In genomic region chr2:144399531-144399930, GRCm38 (mm10) we compare ENCODE assay signal across 26 mouse cellular contexts. TPM values are rescaled to one million over a fixed set of nuclear protein-coding genes. Genes with fewer than 3 reads are reported as not detected.
DNase-seq lines count a peak whose midpoint lies in the region; TF ChIP-seq lines count a peak whose summit lies in the region.
"Had no signal": no experiment of that assay in that cellular context is flagged by ENCODE, and none has a peak within 500 bp of the region (broad histone marks: within the 10 kb centered on the region; RNA-seq: fewer than 3 reads in every experiment).

No protein-coding gene starts in this region.

- WGBS in hindbrain, embryonic 10.5 days, result 94% methylated on average over 4 of the region's 4 CpGs

- H3K27me3 ChIP-seq in hindbrain, embryonic 10.5 days (ENCODE audit: insufficient read depth, poor library complexity, severe bottlenecking), result no peaks in the 10 kb centered on the region
- H3K27me3 ChIP-seq: embryonic facial prominence, embryonic 13.5 days; forebrain, embryonic 12.5 days; forebrain, embryonic 15.5 days; hindbrain, embryonic 12.5 days; hindbrain, embryonic 15.5 days had no signal

- no peaks in the 10 kb centered on the region for H3K4me1 ChIP-seq in hindbrain, embryonic 10.5 days (replicated peaks)
- H3K4me1 ChIP-seq: embryonic facial prominence, embryonic 10.5 days; embryonic facial prominence, embryonic 13.5 days; forebrain, embryonic 12.5 days; forebrain, embryonic 15.5 days; hindbrain, embryonic 12.5 days; hindbrain, embryonic 15.5 days had no signal

- no peak for DNase-seq in gastrocnemius, adult 2 months
- DNase-seq in gastrocnemius, adult 8-10 months (ENCODE audit: low spot score in 2 of 2), result no peak
- DNase-seq in ES-CJ7 (ENCODE audit: low read depth, low spot score) (peak; percentile 40), R1 (ENCODE audit: low read depth, low spot score) (peak; percentile 54)
- DNase-seq in cerebellum, adult 8-10 months, result no peak
- no peak for DNase-seq in hindbrain, embryonic 10.5 days (ENCODE audit: low spot score)
- DNase-seq: adrenal gland, adult 2 months; cerebellum, adult 11 months; cerebellum, adult 2 months; cerebellum, postnatal 10 days; cerebellum, postnatal 36 days; embryo, embryonic 11 days; gastrocnemius, postnatal 14 days; heart, adult 11 months; heart, postnatal 14 days; heart, postnatal 4 days; kidney, adult 2 months had no signal

- H3K27ac ChIP-seq in gastrocnemius, adult 2 months, result peak overlapping the region; percentile 86
- H3K27ac ChIP-seq in hindbrain, embryonic 10.5 days, result no peak overlapping the region
- H3K27ac ChIP-seq: embryonic facial prominence, embryonic 10.5 days; embryonic facial prominence, embryonic 13.5 days; forebrain, embryonic 12.5 days; forebrain, embryonic 15.5 days; hindbrain, embryonic 12.5 days; hindbrain, embryonic 15.5 days had no signal

- H3K9me3 ChIP-seq in hindbrain, embryonic 10.5 days, result no peaks in the 10 kb centered on the region
- H3K9me3 ChIP-seq: embryonic facial prominence, embryonic 10.5 days; embryonic facial prominence, embryonic 13.5 days; forebrain, embryonic 12.5 days; forebrain, embryonic 15.5 days; hindbrain, embryonic 12.5 days; hindbrain, embryonic 15.5 days had no signal

- H3K36me3 ChIP-seq in hindbrain, embryonic 10.5 days, result peaks cover 99% of the 10 kb centered on the region

- H3K4me3 ChIP-seq in gastrocnemius, adult 2 months, result no peak overlapping the region
- no peak overlapping the region for H3K4me3 ChIP-seq in hindbrain, embryonic 10.5 days
- H3K4me3 ChIP-seq: embryonic facial prominence, embryonic 10.5 days; embryonic facial prominence, embryonic 13.5 days; erythroblast, embryonic 14.5 days; forebrain, embryonic 12.5 days; forebrain, embryonic 15.5 days; hindbrain, embryonic 12.5 days; hindbrain, embryonic 15.5 days had no signal

- TF ChIP-seq CTCF in gastrocnemius, adult 2 months (IDR thresholded peaks at IDR 0.05), result no peak

- intact Hi-C loops in gastrocnemius, adult 2 months (cut with DNase I), result no loop called here

RNA-seq across cellular contexts. Expression of gene Pet117, which starts 30.7 kb away (rescaled TPM):
- total RNA-seq in gastrocnemius, adult 2 months (2021), result 1 to 10 TPM; 5.2 to 8.4 TPM
- 1 to 10 TPM; 2.1 to 8.4 (median 5.7) TPM for total RNA-seq in gastrocnemius, adult 8-10 months (2022)
- 0.24 TPM in 1 of 2 replicates, not detected in the other for polyA plus RNA-seq in hindbrain, embryonic 10.5 days (2016; fragmentation: Nextera tagmentation; extraction: Ambion mirVana)
- total RNA-seq: MEL had no signal
- polyA plus RNA-seq: adrenal gland, adult 2 months; cerebellum, adult 2 months; cortical plate, adult 2 months; embryonic facial prominence, embryonic 10.5 days; forebrain, embryonic 15.5 days; kidney, adult 2 months had no signal

RNA-seq across cellular contexts. Expression of gene Kat14, which starts 30.7 kb away (rescaled TPM):
- total RNA-seq in gastrocnemius, adult 2 months (2021), result 10 to 100 TPM; 21.3 to 25.4 TPM
- total RNA-seq in gastrocnemius, adult 8-10 months (2022), result 10 to 100 TPM; 19.3 to 28.7 (median 23.0) TPM
- 47.9 and 60.4 TPM in 2 replicates for polyA plus RNA-seq in hindbrain, embryonic 10.5 days (2016; fragmentation: Nextera tagmentation; extraction: Ambion mirVana)

Comparison
In these comparisons a context has a peak if more than half of its experiments do, and no peak if none do; other contexts are left out.
1. DNase-seq: peak in ES-CJ7 (single experiment) and R1 (single experiment); none in gastrocnemius, adult 2 months (single experiment), gastrocnemius, adult 8-10 months (0 of 2), cerebellum, adult 8-10 months (single experiment) and hindbrain, embryonic 10.5 days (single experiment).